8 mouse cellular contexts compared by ENCODE assay signal in the genomic region with DNA sequence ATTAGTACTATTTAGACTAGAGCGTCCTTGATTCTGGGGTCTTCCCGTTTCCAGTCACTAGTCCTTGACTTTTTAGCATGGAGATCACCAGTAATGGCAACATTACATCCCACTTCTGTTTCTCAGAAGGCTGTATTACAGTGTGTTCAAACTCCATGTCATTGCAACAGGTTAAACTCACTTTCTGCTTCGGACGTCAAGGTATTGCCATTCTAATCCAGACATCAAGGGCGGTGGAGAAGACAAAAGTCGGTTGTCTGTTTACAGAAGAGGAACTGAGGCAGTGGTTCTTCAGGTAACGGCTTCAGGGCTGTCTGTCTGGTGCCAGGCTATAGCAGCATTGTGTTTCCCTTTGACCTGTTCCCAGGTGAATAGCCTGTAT. TPM values are rescaled to one million over a fixed set of nuclear protein-coding genes. Genes with fewer than 3 reads are reported as not detected.
DNase-seq lines count a peak whose midpoint lies in the region; ATAC-seq and TF ChIP-seq lines count a peak whose summit lies in the region.

No protein-coding gene starts in this region.

- peak overlapping the region; percentile 92 for H3K9ac ChIP-seq in kidney, embryonic 14.5 days (ENCODE audit: low read depth, low read length)
- H3K9ac ChIP-seq in hindbrain, postnatal 0 days (replicated peaks; ENCODE audit: low read length), result no peak overlapping the region
- no peak overlapping the region for H3K9ac ChIP-seq in midbrain, embryonic 16.5 days (ENCODE audit: low read depth, low read length)

- TF ChIP-seq CTCF in hindbrain, postnatal 0 days (IDR thresholded peaks at IDR 0.05; ENCODE audit: low read depth), result no peak

- peak overlapping the region; percentile 77 for H3K4me3 ChIP-seq in kidney, embryonic 14.5 days (ENCODE audit: low read length)
- H3K4me3 ChIP-seq in hindbrain, postnatal 0 days (ENCODE audit: low read length), result peak overlapping the region; percentile 50; the same call in 1 of the 2 replicates
- no peak overlapping the region for H3K4me3 ChIP-seq in midbrain, embryonic 16.5 days (ENCODE audit: low read depth, low read length)

- no peak for ATAC-seq in kidney, embryonic 14.5 days (ENCODE audit: low FRiP score, low TSS enrichment)
- no peak for ATAC-seq in hindbrain, postnatal 0 days
- ATAC-seq in midbrain, embryonic 16.5 days, result no peak

- DNase-seq in kidney, postnatal 25 days, result no peak
- peak; percentile 17 for DNase-seq in c-Kit-positive CD71-positive TER-119-positive erythroid progenitor cells, embryonic 14.5 days (ENCODE audit: low spot score)
- no peak for DNase-seq in hindbrain, postnatal 0 days (ENCODE audit: low spot score)
- no peak for DNase-seq in right cerebral cortex, adult 18-20 months
- no peak for DNase-seq in right cerebral cortex, postnatal 36 days (ENCODE audit: low spot score in 2 of 2)
- no peak for DNase-seq in urinary bladder, postnatal 4 days (ENCODE audit: low spot score in 2 of 2)

- 60% methylated on average over 7 of the region's 7 CpGs for WGBS in kidney, embryonic 14.5 days
- 76% methylated on average over 7 of the region's 7 CpGs for WGBS in hindbrain, postnatal 0 days
- WGBS in midbrain, embryonic 16.5 days, result 77% methylated on average over 7 of the region's 7 CpGs

- peaks cover 28% of the 10 kb centered on the region for H3K36me3 ChIP-seq in kidney, embryonic 14.5 days (ENCODE audit: control insufficient read depth, insufficient read depth, low read length)
- peaks cover 4% of the 10 kb centered on the region; the same call in 1 of the 2 replicates for H3K36me3 ChIP-seq in hindbrain, postnatal 0 days (ENCODE audit: insufficient read depth, low read length)
- peaks cover 2% of the 10 kb centered on the region; the same call in 1 of the 2 replicates for H3K36me3 ChIP-seq in midbrain, embryonic 16.5 days (ENCODE audit: control insufficient read depth, insufficient read depth, low read length)

- peaks cover 24% of the 10 kb centered on the region for H3K4me1 ChIP-seq in kidney, embryonic 14.5 days (ENCODE audit: control insufficient read depth, insufficient read depth, low read length)
- 0 out of 2 replicates have a peak, but pooled peaks cover 6% of the 10 kb centered on the region for H3K4me1 ChIP-seq in hindbrain, postnatal 0 days (ENCODE audit: insufficient read depth, low read length)
- H3K4me1 ChIP-seq in midbrain, embryonic 16.5 days (ENCODE audit: control insufficient read depth, insufficient read depth, low read length), result peaks cover 21% of the 10 kb centered on the region

- no peaks in the 10 kb centered on the region for H3K27me3 ChIP-seq in kidney, embryonic 14.5 days (ENCODE audit: control insufficient read depth, insufficient read depth, low read length)
- no peaks in the 10 kb centered on the region for H3K27me3 ChIP-seq in hindbrain, postnatal 0 days (ENCODE audit: insufficient read depth, low read length)
- H3K27me3 ChIP-seq in midbrain, embryonic 16.5 days (ENCODE audit: control insufficient read depth, insufficient read depth, low read depth, low read length), result no peaks in the 10 kb centered on the region

- no peak overlapping the region for H3K27ac ChIP-seq in kidney, embryonic 14.5 days (ENCODE audit: low read depth, low read length)
- no peak overlapping the region for H3K27ac ChIP-seq in hindbrain, postnatal 0 days
- no peak overlapping the region for H3K27ac ChIP-seq in midbrain, embryonic 16.5 days (ENCODE audit: low read length)

- H3K4me2 ChIP-seq in kidney, embryonic 14.5 days (replicated peaks; ENCODE audit: low read depth, low read length), result peak overlapping the region; percentile 81
- peak overlapping the region; percentile 66 for H3K4me2 ChIP-seq in hindbrain, postnatal 0 days (ENCODE audit: low read depth, low read length)
- H3K4me2 ChIP-seq in midbrain, embryonic 16.5 days (ENCODE audit: low read length), result peak overlapping the region; percentile 95

- H3K9me3 ChIP-seq in kidney, embryonic 14.5 days (ENCODE audit: control insufficient read depth, low read length), result no peaks in the 10 kb centered on the region
- H3K9me3 ChIP-seq in hindbrain, postnatal 0 days (ENCODE audit: low read length), result no peaks in the 10 kb centered on the region
- no peaks in the 10 kb centered on the region for H3K9me3 ChIP-seq in midbrain, embryonic 16.5 days (replicated peaks; ENCODE audit: control insufficient read depth, low read length, poor library complexity, severe bottlenecking)

RNA-seq across cellular contexts. Expression of a gene that starts 7.4 kb away (rescaled TPM):
- polyA plus RNA-seq in kidney, embryonic 14.5 days (2014; fragmentation: Nextera tagmentation; extraction: Ambion mirVana), result 43.8 and 55.3 TPM in 2 replicates
- total RNA-seq in hindbrain, postnatal 0 days (2014; rRNA removed), result 87.4 and 109 TPM in 2 replicates
- 33.6 and 35.3 TPM in 2 replicates for polyA plus RNA-seq in hindbrain, postnatal 0 days (2015; fragmentation: Nextera tagmentation; extraction: Ambion mirVana)
- polyA plus RNA-seq in midbrain, embryonic 16.5 days (2015; fragmentation: Nextera tagmentation; extraction: Ambion mirVana), result 33.5 and 34.3 TPM in 2 replicates

RNA-seq across cellular contexts. Expression of a gene that starts 26.7 kb away (rescaled TPM):
- not detected in 2 replicates for polyA plus RNA-seq in kidney, embryonic 14.5 days (2014; fragmentation: Nextera tagmentation; extraction: Ambion mirVana)
- total RNA-seq in hindbrain, postnatal 0 days (2014; rRNA removed), result 0.86 TPM in 1 of 2 replicates, not detected in the other
- 0.10 and 0.13 TPM in 2 replicates for polyA plus RNA-seq in hindbrain, postnatal 0 days (2015; fragmentation: Nextera tagmentation; extraction: Ambion mirVana)
- polyA plus RNA-seq in midbrain, embryonic 16.5 days (2015; fragmentation: Nextera tagmentation; extraction: Ambion mirVana), result not detected in 2 replicates

RNA-seq across cellular contexts. Expression of a gene that starts 33.7 kb away (rescaled TPM):
- polyA plus RNA-seq in kidney, embryonic 14.5 days (2014; fragmentation: Nextera tagmentation; extraction: Ambion mirVana), result not detected in 2 replicates
- total RNA-seq in hindbrain, postnatal 0 days (2014; rRNA removed), result not detected in 2 replicates
- not detected in 2 replicates for polyA plus RNA-seq in hindbrain, postnatal 0 days (2015; fragmentation: Nextera tagmentation; extraction: Ambion mirVana)
- polyA plus RNA-seq in midbrain, embryonic 16.5 days (2015; fragmentation: Nextera tagmentation; extraction: Ambion mirVana), result not detected in 2 replicates

RNA-seq across cellular contexts. Expression of a gene that starts 48.3 kb away (rescaled TPM):
- 27.6 and 51.1 TPM in 2 replicates for polyA plus RNA-seq in kidney, embryonic 14.5 days (2014; fragmentation: Nextera tagmentation; extraction: Ambion mirVana)
- total RNA-seq in hindbrain, postnatal 0 days (2014; rRNA removed), result 20.2 and 25.0 TPM in 2 replicates
- 25.7 and 25.8 TPM in 2 replicates for polyA plus RNA-seq in hindbrain, postnatal 0 days (2015; fragmentation: Nextera tagmentation; extraction: Ambion mirVana)
- polyA plus RNA-seq in midbrain, embryonic 16.5 days (2015; fragmentation: Nextera tagmentation; extraction: Ambion mirVana), result 38.6 and 43.4 TPM in 2 replicates

RNA-seq across cellular contexts. Expression of a gene that starts 53.2 kb away (rescaled TPM):
- polyA plus RNA-seq in kidney, embryonic 14.5 days (2014; fragmentation: Nextera tagmentation; extraction: Ambion mirVana), result not detected in 2 replicates
- total RNA-seq in hindbrain, postnatal 0 days (2014; rRNA removed), result not detected in 2 replicates
- not detected in 2 replicates for polyA plus RNA-seq in hindbrain, postnatal 0 days (2015; fragmentation: Nextera tagmentation; extraction: Ambion mirVana)
- not detected in 2 replicates for polyA plus RNA-seq in midbrain, embryonic 16.5 days (2015; fragmentation: Nextera tagmentation; extraction: Ambion mirVana)
